Mouse (Mus musculus): ENCODE results near the gene Papola.
"Not testable (repeated sequence)": the region's sequence is repeated elsewhere in the genome, so short reads cannot be mapped to it uniquely, and the experiment has no call there.

Gene Papola

GRCm38 (mm10) chr12:105806205-105806604 lies 21.7 kb downstream of the Papola start:
- no peak for DNase-seq

DNA sequence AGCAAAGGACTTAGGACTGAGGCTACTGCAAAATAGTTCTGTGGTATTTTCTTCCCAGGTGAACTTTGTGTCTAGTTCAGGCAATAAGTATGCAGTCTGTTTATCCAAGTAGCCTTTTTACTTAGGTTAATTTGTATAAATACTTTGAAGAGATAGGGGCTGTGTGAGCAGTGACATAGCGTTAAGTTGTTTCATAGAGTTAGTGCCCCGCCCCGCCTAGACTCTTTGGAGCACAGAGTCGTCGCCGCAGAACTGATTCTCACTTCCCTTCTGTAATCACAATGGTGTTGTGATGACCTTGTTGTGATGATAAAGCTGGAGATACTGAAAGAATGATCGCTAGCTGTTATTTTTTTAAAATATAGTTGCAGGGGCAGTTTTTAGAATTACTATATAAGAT lies 22.9 kb downstream of the Papola start:
- DNase-seq, result no peak

DNA sequence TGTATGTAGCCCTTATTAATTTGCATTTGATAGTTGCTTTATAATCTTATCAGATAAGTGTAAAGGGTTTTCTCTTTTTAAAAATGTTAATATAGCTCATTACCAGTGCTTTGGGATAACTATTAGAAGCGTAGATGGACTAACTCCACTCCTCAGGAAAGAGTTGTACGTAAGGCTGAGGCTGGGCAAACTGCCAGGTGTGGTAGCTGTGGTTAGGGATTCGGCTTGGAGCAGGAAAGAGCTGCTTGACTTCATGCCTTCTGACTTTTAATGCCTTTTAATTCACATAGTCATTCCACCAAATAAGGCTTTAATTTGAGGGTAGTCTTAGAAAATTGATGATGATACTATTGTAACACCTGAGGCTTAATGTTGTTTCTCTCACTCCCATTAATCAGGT lies 24.5 kb downstream of the Papola start:
- DNase-seq, result no peak

GRCm38 (mm10) chr12:105810608-105811007 lies 26.1 kb downstream of the Papola start:
- DNase-seq, result no peak

DNA sequence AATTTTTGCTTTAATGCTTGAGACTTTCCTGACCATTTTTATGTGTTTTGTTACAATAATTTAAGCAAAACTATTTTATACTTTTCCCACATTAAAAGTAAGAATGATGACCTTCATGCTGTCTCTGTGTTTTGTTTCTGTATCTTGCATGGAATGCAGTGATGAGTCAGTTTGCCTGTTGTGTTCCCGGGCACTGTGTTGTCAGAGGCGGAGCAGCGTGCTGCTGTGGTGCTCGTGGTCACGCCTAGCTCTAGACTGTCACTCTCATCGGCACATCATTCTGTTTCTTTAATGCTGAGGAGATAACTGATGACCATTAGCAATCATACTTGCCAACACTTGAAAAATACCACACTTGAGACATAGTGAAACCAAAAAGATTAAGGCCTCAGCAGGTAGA lies 29.5 kb downstream of the Papola start:
- DNase-seq, result no peak

GRCm38 (mm10) chr12:105823472-105823871 lies 39.0 kb downstream of the Papola start:
- DNase-seq, result no peak

DNA sequence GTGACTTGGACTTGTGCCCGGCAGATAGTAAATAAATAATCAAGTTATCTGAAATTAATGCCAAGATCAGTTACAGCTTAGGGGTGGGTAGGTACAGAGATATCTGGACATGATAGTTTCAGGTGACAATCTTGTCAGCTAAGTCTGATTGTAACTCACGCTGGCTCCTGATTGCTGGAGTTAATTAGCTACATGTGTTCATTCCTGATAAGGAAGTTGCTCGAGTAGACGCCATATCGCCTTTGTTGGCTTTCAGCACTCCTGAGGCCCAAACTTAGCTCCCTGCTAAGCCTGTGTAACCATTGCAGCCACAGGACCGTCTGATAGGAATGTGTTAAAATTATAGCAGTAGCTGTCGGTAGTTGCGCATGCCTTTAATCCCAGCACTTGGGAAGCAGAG lies 40.2 kb downstream of the Papola start:
- DNase-seq, result no peak

DNA sequence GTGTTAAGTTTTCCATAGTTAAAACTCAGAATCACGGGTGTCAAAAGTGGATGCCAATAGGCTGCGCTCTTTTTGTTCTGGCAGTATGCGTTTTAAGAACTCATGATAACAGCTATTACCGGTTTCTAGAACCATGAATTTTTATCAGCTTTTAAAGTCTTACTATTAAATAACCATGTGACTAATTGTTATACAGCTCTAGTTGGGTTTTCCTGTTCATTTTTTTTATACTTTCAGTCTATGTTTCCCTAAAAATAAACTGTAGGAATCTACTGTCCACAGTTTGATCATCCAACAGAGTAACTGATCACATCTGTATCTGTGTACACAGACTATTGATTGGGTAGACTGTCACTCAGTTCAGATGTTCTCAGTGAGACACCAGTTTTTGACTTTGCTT lies 40.8 kb downstream of the Papola start:
- no peak for DNase-seq

DNA sequence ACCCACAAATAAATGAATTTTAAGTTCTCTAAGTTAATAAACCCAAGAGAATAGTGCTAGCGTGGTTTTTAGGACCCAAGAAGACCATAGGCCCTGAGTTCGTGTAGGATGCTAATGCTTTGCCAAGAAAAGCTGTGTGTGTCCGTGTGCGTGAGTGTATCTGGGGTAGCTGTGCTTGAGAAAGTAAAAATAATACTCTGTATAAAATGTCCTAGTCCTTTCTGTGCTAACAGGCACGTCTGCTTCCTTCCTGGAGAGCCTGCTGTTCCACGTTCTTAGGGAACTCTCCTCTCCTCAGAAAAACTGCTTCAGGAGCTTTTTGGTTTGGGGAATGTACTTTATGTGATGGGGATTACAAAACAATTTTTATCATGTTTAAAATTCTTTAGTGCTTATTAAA lies 48.0 kb downstream of the Papola start:
- DNase-seq, result no peak

- DNase-seq, result no peak
Observed at GRCm38 (mm10) chr12:105834926-105835325, 50.4 kb downstream of the Papola start.

GRCm38 (mm10) chr12:105835571-105835970 lies 51.1 kb downstream of the Papola start:
- no peak for DNase-seq

DNA sequence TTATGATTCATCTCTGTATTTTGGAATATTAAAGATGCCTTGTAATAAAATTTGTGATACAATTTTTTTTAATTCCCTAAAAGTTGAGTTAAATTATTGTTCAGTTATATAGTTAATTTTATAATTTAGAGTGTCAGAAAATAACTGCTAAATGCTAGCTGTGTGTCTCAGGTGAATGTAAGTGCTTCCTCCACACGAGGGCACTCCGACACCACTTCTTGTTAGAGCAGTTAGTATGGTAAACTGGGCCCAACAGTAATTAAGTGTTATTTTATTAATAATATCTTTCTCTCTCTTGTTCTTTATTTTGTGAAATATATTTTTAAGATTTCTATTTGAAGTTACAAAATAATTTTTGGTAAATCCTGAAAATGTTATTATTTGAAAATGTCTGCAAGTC lies 51.7 kb downstream of the Papola start:
- DNase-seq, result peak; percentile 68

- DNase-seq, result no peak
Observed at GRCm38 (mm10) chr12:105839096-105839495, 54.6 kb downstream of the Papola start.

DNA sequence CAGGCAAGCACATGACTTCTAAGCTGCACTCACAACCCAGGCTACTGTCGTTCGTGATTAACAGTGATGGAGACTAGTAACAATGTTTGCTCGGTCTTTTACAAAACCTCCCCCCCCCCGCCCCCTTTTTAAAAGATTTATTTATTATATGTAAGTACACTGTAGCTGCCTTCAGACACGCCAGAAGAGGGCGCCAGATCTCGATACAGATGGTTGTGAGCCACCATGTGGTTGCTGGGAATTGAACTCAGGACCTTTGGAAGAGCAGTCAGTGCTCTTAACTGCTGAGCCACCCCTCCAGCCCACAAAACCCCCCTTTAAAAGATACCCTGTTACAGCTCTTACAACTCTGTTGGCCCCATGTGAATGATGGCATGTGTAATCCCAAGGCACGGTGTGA lies 56.1 kb downstream of the Papola start:
- DNase-seq, result not testable (repeated sequence)

DNA sequence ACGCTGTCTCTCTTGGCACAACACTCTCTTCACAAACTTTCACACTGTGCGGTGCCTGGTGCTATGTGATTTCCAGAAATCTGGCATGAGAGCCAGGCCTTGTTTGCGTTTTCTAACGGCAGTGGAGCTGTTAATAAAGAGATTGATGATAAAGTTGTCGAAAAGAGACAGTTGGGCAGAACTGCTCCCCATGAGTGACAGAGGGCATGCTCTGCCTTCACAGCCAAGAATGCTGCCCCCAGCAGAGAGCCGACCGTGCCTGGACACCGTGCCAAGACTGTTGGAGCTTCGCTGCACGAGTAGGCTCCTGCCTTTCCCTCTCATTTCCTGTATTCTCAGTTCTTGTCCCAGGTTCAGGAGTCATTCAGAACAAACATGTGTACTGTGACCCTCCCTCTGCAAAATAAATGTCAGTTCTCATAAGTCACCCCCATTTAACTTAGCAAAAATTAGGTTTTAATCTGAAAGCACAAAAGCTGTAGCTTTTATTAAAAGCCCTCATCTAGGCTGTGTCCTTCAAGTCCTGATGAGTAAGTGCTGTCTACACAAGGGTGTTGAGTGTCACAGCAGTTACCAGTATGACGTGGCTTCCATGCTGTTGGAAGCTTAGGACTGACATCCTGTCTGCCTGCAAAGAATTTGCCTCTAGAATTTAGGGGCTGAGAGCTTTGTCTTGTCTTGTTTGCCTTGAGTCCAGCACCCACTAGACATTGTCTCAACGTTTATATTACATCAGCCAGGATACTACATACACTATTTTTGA lies 58.9 kb downstream of the Papola start:
- no peak for DNase-seq

- no peak for DNase-seq
Observed at GRCm38 (mm10) chr12:105844406-105844805, 59.9 kb downstream of the Papola start.

DNA sequence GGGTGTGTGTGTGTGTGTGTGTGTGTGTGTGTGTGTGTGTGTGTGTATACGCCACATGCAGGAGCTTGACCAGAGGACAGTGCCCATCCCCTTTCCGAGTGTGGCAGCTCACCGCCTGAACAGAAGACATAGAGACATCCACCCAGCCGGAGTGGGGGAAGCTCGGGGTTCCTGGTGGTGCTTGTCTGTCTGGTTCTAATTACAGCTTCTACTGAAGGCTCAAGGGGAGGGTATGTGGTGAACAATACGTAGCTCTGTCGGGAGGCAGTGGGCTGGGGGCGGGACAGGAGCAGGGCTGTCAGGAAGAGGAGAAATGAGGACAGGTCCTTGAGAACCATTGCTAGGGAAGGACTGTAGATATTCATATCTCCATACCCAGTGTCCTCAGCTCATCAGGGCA lies 64.6 kb downstream of the Papola start:
- peak; percentile 43 for DNase-seq

GRCm38 (mm10) chr12:105850675-105851074 lies 66.2 kb downstream of the Papola start:
- no peak for DNase-seq

DNA sequence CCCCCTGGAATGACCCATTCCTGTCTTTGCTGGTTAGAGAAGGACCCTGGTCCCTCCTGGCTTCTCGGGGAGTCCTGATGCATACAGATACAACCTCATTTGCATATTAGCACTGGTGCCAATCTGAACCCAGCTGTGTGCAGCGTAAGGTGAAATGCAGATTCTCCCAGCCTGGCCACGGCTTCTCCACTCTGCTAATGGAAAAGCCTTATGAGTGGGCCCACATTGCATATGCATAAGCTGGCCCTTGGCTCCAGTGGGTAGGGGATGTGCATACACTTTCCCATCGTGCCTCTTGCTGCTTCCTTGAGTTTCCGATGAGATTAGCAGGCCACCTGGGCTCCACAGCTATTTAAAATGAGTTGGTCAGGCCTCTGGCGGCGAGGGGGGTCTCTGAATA lies 68.3 kb downstream of the Papola start:
- no peak for DNase-seq

GRCm38 (mm10) chr12:105854639-105855038 lies 70.1 kb downstream of the Papola start:
- DNase-seq, result peak; percentile 37

DNA sequence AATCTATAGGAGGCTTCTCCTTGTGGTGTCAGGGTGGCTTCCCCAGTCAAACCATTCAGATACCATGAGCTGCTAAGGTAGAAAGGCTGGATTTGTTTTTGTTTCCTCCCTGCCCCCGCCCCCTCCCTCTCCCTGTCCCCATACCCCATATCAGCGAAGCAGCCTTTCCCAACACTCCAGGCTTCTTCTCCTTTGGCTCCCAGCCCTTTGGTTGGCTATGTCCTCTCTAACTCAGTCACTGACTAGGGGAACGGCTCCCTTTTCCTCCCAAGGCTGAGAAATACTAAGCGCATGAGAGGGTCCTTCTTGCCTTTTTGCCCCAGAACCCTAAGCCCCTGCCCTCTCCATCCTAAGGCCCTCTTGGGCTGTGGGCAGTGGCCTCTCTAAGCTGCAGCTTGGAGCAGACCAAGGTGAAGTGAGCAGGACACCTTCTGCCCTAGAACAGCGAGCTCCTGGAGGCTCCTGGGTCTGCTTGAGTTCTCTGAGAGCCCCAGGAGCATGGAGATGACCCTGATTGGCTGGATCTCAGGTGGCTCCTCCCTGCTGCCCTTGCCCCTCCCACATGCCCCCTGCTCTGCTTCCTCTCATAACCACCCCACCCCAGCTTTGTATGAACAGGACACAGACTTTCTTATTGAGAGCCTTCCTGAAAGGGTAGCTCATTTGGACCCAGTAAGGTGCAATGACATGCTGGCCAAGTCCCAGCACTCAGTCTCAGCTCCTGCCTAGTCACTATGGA lies 73.6 kb downstream of the Papola start:
- no peak for DNase-seq

DNA sequence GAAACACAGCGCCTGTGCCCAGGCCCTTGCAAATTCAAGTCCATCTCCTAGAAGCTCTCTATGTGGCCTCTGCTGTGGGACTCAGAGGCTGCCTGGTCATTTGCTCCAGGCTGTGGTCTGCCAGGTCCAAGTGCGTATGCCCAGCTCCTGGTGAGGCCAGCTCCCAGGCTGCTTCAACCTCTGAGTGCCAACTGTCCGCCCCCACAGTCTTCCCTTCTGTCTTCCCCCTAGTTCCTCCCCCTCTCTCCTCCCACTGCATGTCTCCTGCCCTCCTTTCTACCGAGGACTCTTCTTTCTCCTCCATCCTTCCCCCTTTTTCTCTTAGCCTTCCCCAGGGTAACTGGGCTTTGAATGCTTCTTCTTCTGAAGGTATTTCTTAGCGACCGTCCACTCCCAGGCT lies 77.6 kb downstream of the Papola start:
- no peak for DNase-seq

DNA sequence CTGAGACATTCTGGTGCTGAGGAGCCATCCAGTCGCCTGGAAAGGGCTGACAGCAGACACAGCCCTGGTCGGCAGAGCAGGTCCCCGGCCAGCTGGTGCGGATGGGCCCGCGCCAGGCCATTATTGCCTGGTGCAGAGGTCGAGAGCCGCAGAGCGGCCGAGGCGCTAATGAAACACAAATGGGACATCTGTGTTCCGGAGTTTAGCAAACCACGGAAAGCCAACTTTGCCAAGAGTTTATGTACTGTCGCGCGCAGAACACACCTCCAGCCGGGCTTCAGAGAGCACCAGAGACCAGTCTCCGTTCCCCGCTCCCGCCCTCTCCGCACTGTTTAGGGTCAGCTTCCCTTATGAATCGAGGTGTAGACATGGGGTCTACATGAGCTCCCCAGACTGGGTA lies 78.1 kb downstream of the Papola start:
- DNase-seq, result no peak

GRCm38 (mm10) chr12:105863436-105863835 lies 78.9 kb downstream of the Papola start:
- no peak for DNase-seq

DNA sequence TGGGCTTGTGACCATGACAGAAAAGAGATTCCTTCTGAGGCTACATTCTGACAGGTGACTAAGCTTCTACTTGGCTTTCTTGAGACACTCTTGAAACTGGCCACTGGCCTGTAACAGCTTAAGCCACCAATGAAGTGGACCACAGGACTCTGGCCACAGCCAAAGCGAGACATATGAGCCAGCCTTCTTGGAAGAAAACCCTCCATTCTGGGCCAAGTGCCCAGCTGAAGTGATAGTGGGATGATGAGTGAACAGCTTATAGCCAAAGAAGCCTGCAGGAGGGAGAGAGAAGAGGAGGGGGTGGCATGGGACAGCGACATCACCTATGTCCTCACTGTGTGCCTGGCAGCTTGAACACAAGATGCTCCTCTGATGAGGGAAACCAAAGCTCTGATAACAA lies 83.2 kb downstream of the Papola start:
- no peak for DNase-seq

All from right cerebral cortex, postnatal 14 days (tissue).